Mouse (Mus musculus) small intestine, adult 2 months (tissue): ENCODE data around the gene Ormdl3.

Experiments used
- CTCF ChIP-seq: fragments of 200-500 bp; IDR thresholded peaks from 2 replicates; pipeline ENCODE4 v1.5.1; 2012; ENCODE audit warnings: low read depth, mild to moderate bottlenecking, control low read depth, inconsistent platforms, low read length, moderate library complexity, mixed read lengths; ENCODE audit not compliant: insufficient replicate concordance, insufficient read length; ENCODE audit errors: extremely low read depth
- POLR2A ChIP-seq: fragments of 200-500 bp; IDR thresholded peaks from 2 replicates; pipeline ENCODE4 v1.6.1; 2012; ENCODE audit warnings: low read depth, mild to moderate bottlenecking, control low read depth, inconsistent platforms, low read length, moderate library complexity

GRCm38 (mm10) chr11:98620791-98621190, 33.6 kb upstream of the Ormdl3 start:
- TF ChIP-seq POLR2A = no peak
- no peak for TF ChIP-seq CTCF
